Mouse (Mus musculus) neural tube, embryonic 14.5 days (tissue): ENCODE data around the gene Commd1. TPM values are rescaled to one million over a fixed set of nuclear protein-coding genes. Genes with fewer than 3 reads are reported as not detected.

ENCODE experiments used
- ATAC-seq: fragments of 200-750 bp; cut with Nextera tagmentation; 2 replicates; pipeline ENCODE4 v1.8.0; 2017; ENCODE audit warnings: low read depth, mild to moderate bottlenecking, moderate TSS enrichment, moderate library complexity
- H3K27ac ChIP-seq: fragments of 300-500 bp; sonication (generic); 2 replicates; pipeline ENCODE4 v1.5.1; 2014; ENCODE audit warnings: low read depth, mild to moderate bottlenecking, control low read depth, low read length, moderate library complexity, mixed read lengths
- H3K27me3 ChIP-seq: fragments of 300-500 bp; sonication (generic); 2 replicates; pipeline ENCODE4 v1.6.1; 2014; ENCODE audit warnings: low read length; ENCODE audit not compliant: control insufficient read depth, insufficient read depth
- H3K36me3 ChIP-seq: fragments of 300-500 bp; sonication (generic); 2 replicates; pipeline ENCODE4 v1.6.1; 2014; ENCODE audit warnings: low read length, mixed read lengths; ENCODE audit not compliant: control insufficient read depth, insufficient read depth
- H3K4me1 ChIP-seq: fragments of 300-500 bp; sonication (generic); 2 replicates; pipeline ENCODE4 v1.6.1; 2014; ENCODE audit warnings: low read length; ENCODE audit not compliant: control insufficient read depth, insufficient read depth
- H3K4me2 ChIP-seq: fragments of 300-500 bp; sonication (generic); 2 replicates; pipeline ENCODE4 v1.6.1; 2014; ENCODE audit warnings: mild to moderate bottlenecking, low read depth, low read length, control low read depth
- H3K4me3 ChIP-seq: fragments of 300-500 bp; sonication (generic); 2 replicates; pipeline ENCODE4 v1.5.1; 2014; ENCODE audit warnings: low read depth, low read length, control low read depth, mixed read lengths
- H3K9ac ChIP-seq: fragments of 300-500 bp; sonication (generic); replicated peaks from 2 replicates; pipeline ENCODE4 v1.6.1; 2014; ENCODE audit warnings: low read depth, mild to moderate bottlenecking, control low read depth, low read length, mixed read lengths
- H3K9me3 ChIP-seq: fragments of 300-500 bp; sonication (generic); 2 replicates; pipeline ENCODE4 v1.6.1; 2016; ENCODE audit warnings: low read length; ENCODE audit not compliant: control insufficient read depth
- WGBS: fragments of 180-500 bp; shearing (Covaris S2); extraction: QIAGEN DNeasy Blood & Tissue Kit; methylation state at CpG from one replicate; pipeline ENCODE4 v1.1.7; 2014; 5-methylcytosine and 5-hydroxymethylcytosine counted together
- polyA plus RNA-seq: library from polyadenylated mRNA; unstranded; fragments of >200 nt; fragmentation: Nextera tagmentation; extraction: Ambion mirVana; gene quantifications from 2 replicates; pipeline ENCODE4 v1.2.1, GENCODE M21; 2014

Gene Commd1
- polyA plus RNA-seq, 1 experiment from 2014 or later, result 230 TPM

DNA sequence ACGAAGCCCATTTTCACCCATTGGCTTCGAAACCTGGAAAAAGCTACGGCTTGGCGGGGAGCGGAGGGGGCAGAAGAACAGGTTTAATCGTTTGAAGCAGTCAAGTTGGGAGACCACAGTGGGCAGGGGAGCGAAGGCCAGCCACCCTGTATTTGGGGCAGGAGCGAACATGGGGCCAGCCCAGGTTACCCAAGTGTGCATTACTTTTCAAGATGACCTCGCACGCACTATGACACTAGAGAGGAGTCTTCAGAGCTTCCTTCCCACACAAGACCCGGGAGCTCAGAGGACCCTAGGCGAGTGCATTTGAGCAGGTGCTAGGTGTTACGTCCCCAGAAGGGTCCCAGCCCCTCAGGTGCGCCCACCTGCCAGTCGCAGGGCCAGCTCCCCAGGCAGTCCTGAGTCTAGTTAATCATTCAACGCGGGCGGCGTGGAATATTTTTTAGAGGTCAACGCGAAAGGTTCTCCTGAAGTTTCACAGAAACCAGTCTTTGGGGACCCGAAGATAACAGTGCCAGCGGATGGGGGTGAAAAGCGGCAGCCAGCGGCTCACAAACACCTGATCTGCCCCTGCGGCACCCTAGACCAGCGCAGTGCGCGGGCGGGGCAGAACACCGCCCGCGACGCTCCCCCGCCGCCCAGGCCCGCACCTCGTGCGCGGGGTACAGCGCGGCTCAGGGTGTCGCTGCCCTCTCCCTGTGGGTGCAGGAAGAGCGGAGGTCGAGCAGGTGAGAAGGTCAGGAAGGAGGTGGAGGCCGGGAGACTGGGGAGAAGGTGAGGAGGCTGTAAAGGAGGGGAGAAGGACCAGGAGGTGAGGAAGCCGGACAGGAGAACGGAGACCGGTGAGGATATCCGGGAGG, 123.5 kb downstream of the Commd1 start:
- H3K9ac ChIP-seq, result peak overlapping the region; percentile 54
- H3K4me3 ChIP-seq, result peak overlapping the region; percentile 66
- H3K27ac ChIP-seq, result no peak overlapping the region
- H3K36me3 ChIP-seq, result no peaks in the 10 kb centered on the region
- H3K27me3 ChIP-seq, result peaks cover 35% of the 10 kb centered on the region
- 1% methylated on average over 50 of the region's 50 CpGs for WGBS
- ATAC-seq, result peak; percentile 48
- H3K4me2 ChIP-seq, result peak overlapping the region; percentile 78
- no peaks in the 10 kb centered on the region for H3K9me3 ChIP-seq
- peaks cover 15% of the 10 kb centered on the region for H3K4me1 ChIP-seq

GRCm38 (mm10) chr11:22857705-22858440, 124.3 kb downstream of the Commd1 start:
- WGBS, result 18% methylated on average over 25 of the region's 25 CpGs
- Histone ChIP-seq H3K4me3 (peak overlapping the region; percentile 66), H3K36me3 (no peaks in the 10 kb centered on the region), H3K9me3 (no peaks in the 10 kb centered on the region), H3K4me2 (peak overlapping the region; percentile 78; the same call in 1 of the 2 replicates), H3K4me1 (peaks cover 15% of the 10 kb centered on the region), H3K27me3 (peaks cover 35% of the 10 kb centered on the region), H3K27ac (no peak overlapping the region), H3K9ac (no peak overlapping the region)
- ATAC-seq, result no peak

- Histone ChIP-seq H3K9me3 (no peaks in the 10 kb centered on the region), H3K4me1 (peaks cover 15% of the 10 kb centered on the region), H3K27me3 (peaks cover 35% of the 10 kb centered on the region), H3K36me3 (no peaks in the 10 kb centered on the region), H3K4me2 (no peak overlapping the region), H3K9ac (no peak overlapping the region), H3K27ac (no peak overlapping the region), H3K4me3 (no peak overlapping the region)
- 84% methylated on average over 5 of the region's 5 CpGs for WGBS
- ATAC-seq, result no peak
Observed at GRCm38 (mm10) chr11:22857106-22857704, 125.0 kb downstream of the Commd1 start.

DNA sequence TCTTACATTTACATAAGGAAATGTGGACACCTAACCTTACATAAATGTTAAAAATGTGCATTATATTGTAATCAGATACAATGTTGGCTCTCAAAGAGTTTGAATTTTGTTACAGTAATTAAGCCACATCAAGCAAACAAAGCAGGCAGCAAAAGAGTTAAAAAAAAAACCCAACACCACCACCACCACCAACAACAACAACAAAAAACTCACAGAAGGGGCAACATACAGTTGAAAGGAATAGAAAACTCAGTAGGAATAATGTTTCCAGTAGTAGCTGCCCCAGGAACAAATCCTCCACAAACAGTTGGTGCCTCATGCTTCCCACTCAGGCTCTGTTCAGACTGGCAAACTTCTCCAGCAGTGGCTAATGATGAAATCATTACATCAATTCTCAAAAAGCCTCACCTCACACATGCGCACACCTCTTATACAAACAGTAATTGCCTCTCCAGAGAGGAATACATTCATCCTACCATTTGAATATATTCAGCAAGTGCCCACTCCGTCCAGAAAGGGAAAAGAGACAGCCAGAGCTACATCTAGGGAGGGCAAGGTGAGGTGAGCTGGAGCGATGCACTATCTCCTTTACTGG, 125.7 kb downstream of the Commd1 start:
- peaks cover 31% of the 10 kb centered on the region for H3K27me3 ChIP-seq
- 87% methylated on average over 3 of the region's 3 CpGs for WGBS
- no peak overlapping the region for H3K4me2 ChIP-seq
- no peak overlapping the region for H3K9ac ChIP-seq
- H3K27ac ChIP-seq, result no peak overlapping the region
- no peaks in the 10 kb centered on the region for H3K9me3 ChIP-seq
- ATAC-seq, result no peak
- H3K36me3 ChIP-seq, result no peaks in the 10 kb centered on the region
- H3K4me1 ChIP-seq, result peaks cover 15% of the 10 kb centered on the region
- no peak overlapping the region for H3K4me3 ChIP-seq

GRCm38 (mm10) chr11:22854571-22854970, 127.6 kb downstream of the Commd1 start:
- Histone ChIP-seq H3K9me3 (no peaks in the 10 kb centered on the region), H3K36me3 (no peaks in the 10 kb centered on the region), H3K27me3 (peaks cover 19% of the 10 kb centered on the region), H3K4me3 (no peak overlapping the region), H3K9ac (no peak overlapping the region), H3K27ac (no peak overlapping the region), H3K4me1 (peaks cover 8% of the 10 kb centered on the region; the same call in 1 of the 2 replicates), H3K4me2 (no peak overlapping the region)
- no peak for ATAC-seq
- 89% methylated on average over 4 of the region's 4 CpGs for WGBS

DNA sequence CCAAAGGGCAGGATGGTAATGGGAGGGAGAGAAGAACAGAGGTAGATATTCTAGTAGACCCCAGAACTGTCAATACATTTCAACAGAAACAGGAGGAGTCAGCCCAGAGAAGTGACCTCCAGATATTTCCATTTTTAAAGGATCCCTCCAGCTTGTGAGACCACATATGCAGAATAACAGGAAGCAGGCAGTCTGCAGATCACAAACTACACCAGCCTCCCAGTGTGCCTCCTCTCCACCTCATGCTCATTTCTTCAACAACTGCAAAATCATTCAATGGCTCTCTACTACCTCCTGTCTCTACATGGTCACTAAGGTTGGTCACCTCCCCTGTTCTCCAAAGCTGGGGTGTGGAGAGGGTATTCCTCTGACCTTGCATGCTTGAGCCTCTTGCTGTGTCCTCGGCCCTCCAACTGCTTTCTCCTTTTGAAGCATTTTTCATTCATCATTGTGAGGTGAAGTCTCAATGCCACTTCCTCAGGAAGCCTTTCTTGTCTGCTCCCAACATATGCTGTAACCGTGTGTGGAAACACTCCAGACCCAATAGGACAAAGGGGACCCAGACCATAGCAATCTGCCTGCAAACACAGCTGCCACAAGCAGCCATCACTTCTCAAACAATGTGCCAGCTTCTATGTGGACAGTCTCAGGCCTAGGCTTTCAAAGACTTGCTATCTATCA, 128.6 kb downstream of the Commd1 start:
- Histone ChIP-seq H3K36me3 (no peaks in the 10 kb centered on the region), H3K4me2 (no peak overlapping the region), H3K4me3 (no peak overlapping the region), H3K27ac (no peak overlapping the region), H3K4me1 (peaks cover 3% of the 10 kb centered on the region; the same call in 1 of the 2 replicates), H3K9me3 (no peaks in the 10 kb centered on the region), H3K27me3 (peaks cover 10% of the 10 kb centered on the region), H3K9ac (no peak overlapping the region)
- ATAC-seq, result no peak
- 46% methylated on average over 2 of the region's 2 CpGs for WGBS

DNA sequence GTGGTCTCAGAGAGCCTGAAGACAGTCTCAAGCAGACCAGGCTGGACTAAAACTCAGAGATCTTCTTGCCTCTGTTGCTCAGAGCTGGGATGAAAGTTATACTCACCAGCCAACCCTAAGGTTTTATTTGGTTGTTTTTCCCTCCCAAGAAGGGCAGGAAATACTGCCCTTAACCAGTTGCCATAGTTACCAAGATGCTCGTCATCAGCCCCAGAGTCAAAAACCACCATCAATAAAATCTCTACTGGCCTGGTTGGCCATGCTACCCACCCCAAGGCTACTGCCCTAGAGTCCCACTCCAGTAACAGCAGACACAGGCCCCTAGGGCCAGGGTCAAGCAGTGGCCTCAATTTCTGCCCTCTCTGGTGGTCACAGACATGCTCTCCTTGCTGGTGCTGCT, 129.7 kb downstream of the Commd1 start:
- no peak overlapping the region for H3K9ac ChIP-seq
- WGBS, result 46% methylated on average over 1 of the region's 1 CpGs
- no peak overlapping the region for H3K4me2 ChIP-seq
- no peak overlapping the region for H3K27ac ChIP-seq
- no peak overlapping the region for H3K4me3 ChIP-seq
- peaks cover 8% of the 10 kb centered on the region for H3K27me3 ChIP-seq
- H3K36me3 ChIP-seq, result no peaks in the 10 kb centered on the region
- no peaks in the 10 kb centered on the region for H3K9me3 ChIP-seq
- ATAC-seq, result no peak
- no peaks in the 10 kb centered on the region for H3K4me1 ChIP-seq

GRCm38 (mm10) chr11:22851416-22851815, 130.8 kb downstream of the Commd1 start:
- no peak overlapping the region for H3K4me3 ChIP-seq
- no peaks in the 10 kb centered on the region for H3K27me3 ChIP-seq
- H3K4me2 ChIP-seq, result no peak overlapping the region
- no peaks in the 10 kb centered on the region for H3K4me1 ChIP-seq
- 51% methylated on average over 4 of the region's 4 CpGs for WGBS
- H3K27ac ChIP-seq, result no peak overlapping the region
- no peaks in the 10 kb centered on the region for H3K36me3 ChIP-seq
- no peaks in the 10 kb centered on the region for H3K9me3 ChIP-seq
- no peak overlapping the region for H3K9ac ChIP-seq
- no peak for ATAC-seq
